In genomic region chr15:36347333-36347845, GRCm38 (mm10) we compare ENCODE assay signal across 14 mouse cellular contexts.
DNase-seq lines count a peak whose midpoint lies in the region; ATAC-seq and TF ChIP-seq lines count a peak whose summit lies in the region.
"Had no signal": no experiment of that assay in that cellular context is flagged by ENCODE, and none has a peak within 500 bp of the region (broad histone marks: within the 10 kb centered on the region; RNA-seq: fewer than 3 reads in every experiment).

No protein-coding gene starts in this region.

- peak; percentile 68 for DNase-seq in heart, embryonic 10.5 days (ENCODE audit: low spot score)
- no peak for DNase-seq in heart, adult 2 months
- DNase-seq in liver, embryonic 13.5 days = no peak
- no peak for DNase-seq in liver, postnatal 0 days
- no peak for DNase-seq in stomach, postnatal 0 days (ENCODE audit: low spot score)
- no peak for DNase-seq in thymus, postnatal 0 days (ENCODE audit: low spot score)
- DNase-seq in cerebellum, adult 18-20 months = no peak
- DNase-seq: cerebellum, adult 8-10 months; embryo, embryonic 11 days; heart, postnatal 10 days; thymus, adult 18-20 months had no signal

- H3K79me2 ChIP-seq in heart, adult 2 months (replicated peaks; ENCODE audit: control insufficient read depth, insufficient read depth, low read length) = no peaks in the 10 kb centered on the region

- H3K9me3 ChIP-seq in heart, embryonic 10.5 days = no peaks in the 10 kb centered on the region
- no peaks in the 10 kb centered on the region for H3K9me3 ChIP-seq in liver, embryonic 13.5 days (replicated peaks)
- H3K9me3 ChIP-seq in liver, postnatal 0 days (ENCODE audit: low read length) = no peaks in the 10 kb centered on the region
- H3K9me3 ChIP-seq in lung, embryonic 15.5 days = no peaks in the 10 kb centered on the region
- H3K9me3 ChIP-seq in stomach, postnatal 0 days (ENCODE audit: control insufficient read depth, low read length) = no peaks in the 10 kb centered on the region
- H3K9me3 ChIP-seq: hindbrain, embryonic 15.5 days; liver, embryonic 12.5 days had no signal

- TF ChIP-seq EP300 in heart, adult 2 months (IDR thresholded peaks at IDR 0.05; ENCODE audit: insufficient read depth, low read depth, low read length) = no peak
- no peak for TF ChIP-seq EP300 in liver, postnatal 0 days (IDR thresholded peaks at IDR 0.05; ENCODE audit: low read depth)
- no peak for TF ChIP-seq EP300 in stomach, postnatal 0 days (optimal IDR thresholded peaks at IDR 0.05)

- TF ChIP-seq POLR2A in heart, adult 2 months (IDR thresholded peaks at IDR 0.05; ENCODE audit: insufficient read depth, low read depth, low read length) = no peak

- H3K27me3 ChIP-seq in heart, embryonic 10.5 days (ENCODE audit: insufficient read depth, poor library complexity, severe bottlenecking) = no peaks in the 10 kb centered on the region
- H3K27me3 ChIP-seq in heart, adult 2 months (ENCODE audit: control insufficient read depth, insufficient read depth, low read length) = no peaks in the 10 kb centered on the region
- peaks cover 16% of the 10 kb centered on the region; the same call in 1 of the 2 replicates for H3K27me3 ChIP-seq in liver, embryonic 13.5 days
- H3K27me3 ChIP-seq in liver, postnatal 0 days (ENCODE audit: insufficient read depth, low read length) = no peaks in the 10 kb centered on the region
- no peaks in the 10 kb centered on the region for H3K27me3 ChIP-seq in lung, embryonic 15.5 days
- no peaks in the 10 kb centered on the region for H3K27me3 ChIP-seq in stomach, postnatal 0 days (ENCODE audit: control insufficient read depth, insufficient read depth, low read length)
- H3K27me3 ChIP-seq: hindbrain, embryonic 15.5 days had no signal

- H3K36me3 ChIP-seq in heart, embryonic 10.5 days = no peaks in the 10 kb centered on the region
- H3K36me3 ChIP-seq in heart, adult 2 months (ENCODE audit: control insufficient read depth, insufficient read depth, low read length) = no peaks in the 10 kb centered on the region
- H3K36me3 ChIP-seq in liver, embryonic 13.5 days = no peaks in the 10 kb centered on the region
- no peaks in the 10 kb centered on the region for H3K36me3 ChIP-seq in liver, postnatal 0 days (replicated peaks; ENCODE audit: insufficient read depth, low read length)
- no peaks in the 10 kb centered on the region for H3K36me3 ChIP-seq in lung, embryonic 15.5 days
- no peaks in the 10 kb centered on the region for H3K36me3 ChIP-seq in stomach, postnatal 0 days (ENCODE audit: control insufficient read depth, insufficient read depth, low read length)
- H3K36me3 ChIP-seq: hindbrain, embryonic 15.5 days; liver, embryonic 12.5 days had no signal

- peak overlapping the region; percentile 0; the same call in 1 of the 2 replicates for H3K27ac ChIP-seq in heart, embryonic 10.5 days
- no peak overlapping the region for H3K27ac ChIP-seq in heart, adult 2 months
- H3K27ac ChIP-seq in liver, embryonic 13.5 days = no peak overlapping the region
- H3K27ac ChIP-seq in liver, postnatal 0 days (ENCODE audit: low read depth) = no peak overlapping the region
- H3K27ac ChIP-seq in lung, embryonic 15.5 days = peak overlapping the region; percentile 82
- H3K27ac ChIP-seq in stomach, postnatal 0 days (replicated peaks) = peak overlapping the region; percentile 78
- H3K27ac ChIP-seq: hindbrain, embryonic 15.5 days; liver, embryonic 12.5 days had no signal

- H3K4me1 ChIP-seq in heart, embryonic 10.5 days = peaks cover 4% of the 10 kb centered on the region; the same call in 1 of the 2 replicates
- H3K4me1 ChIP-seq in heart, adult 2 months (ENCODE audit: control insufficient read depth, insufficient read depth, low read length) = peaks cover 5% of the 10 kb centered on the region
- peaks cover 7% of the 10 kb centered on the region for H3K4me1 ChIP-seq in liver, embryonic 13.5 days (replicated peaks)
- no peaks in the 10 kb centered on the region for H3K4me1 ChIP-seq in liver, postnatal 0 days (ENCODE audit: insufficient read depth)
- H3K4me1 ChIP-seq in lung, embryonic 15.5 days = peaks cover 18% of the 10 kb centered on the region
- no peaks in the 10 kb centered on the region for H3K4me1 ChIP-seq in stomach, postnatal 0 days (replicated peaks; ENCODE audit: control insufficient read depth, insufficient read depth)
- H3K4me1 ChIP-seq: hindbrain, embryonic 15.5 days had no signal

- no peak overlapping the region for H3K4me3 ChIP-seq in heart, embryonic 10.5 days
- no peak overlapping the region for H3K4me3 ChIP-seq in heart, adult 2 months
- H3K4me3 ChIP-seq in liver, embryonic 13.5 days (replicated peaks) = no peak overlapping the region
- H3K4me3 ChIP-seq in liver, postnatal 0 days (ENCODE audit: low read depth, low read length) = no peak overlapping the region
- H3K4me3 ChIP-seq in lung, embryonic 15.5 days = no peak overlapping the region
- no peak overlapping the region for H3K4me3 ChIP-seq in stomach, postnatal 0 days (ENCODE audit: low read depth, low read length)
- H3K4me3 ChIP-seq: hindbrain, embryonic 15.5 days; liver, embryonic 12.5 days had no signal

- no peak overlapping the region for H3K4me2 ChIP-seq in liver, embryonic 13.5 days
- H3K4me2 ChIP-seq in liver, postnatal 0 days (ENCODE audit: low read depth, low read length) = no peak overlapping the region
- no peak overlapping the region for H3K4me2 ChIP-seq in lung, embryonic 15.5 days
- H3K4me2 ChIP-seq in stomach, postnatal 0 days (replicated peaks; ENCODE audit: low read depth) = no peak overlapping the region
- H3K4me2 ChIP-seq: hindbrain, embryonic 15.5 days; liver, embryonic 12.5 days had no signal

- WGBS in heart, embryonic 10.5 days = 64% methylated on average over 4 of the region's 4 CpGs
- WGBS in heart, adult 2 months = 46% methylated on average over 4 of the region's 4 CpGs
- 63% methylated on average over 4 of the region's 4 CpGs for WGBS in liver, embryonic 13.5 days (ENCODE audit: insufficient replicate concordance)
- WGBS in liver, postnatal 0 days (ENCODE audit: insufficient replicate concordance) = 60% methylated on average over 4 of the region's 4 CpGs
- 30% methylated on average over 4 of the region's 4 CpGs for WGBS in lung, embryonic 15.5 days
- WGBS in stomach, postnatal 0 days = 44% methylated on average over 4 of the region's 4 CpGs

- H3K9ac ChIP-seq in heart, adult 2 months (ENCODE audit: low read depth, low read length) = no peak overlapping the region
- peak overlapping the region; percentile 31; the same call in 1 of the 2 replicates for H3K9ac ChIP-seq in liver, embryonic 13.5 days
- no peak overlapping the region for H3K9ac ChIP-seq in liver, postnatal 0 days (replicated peaks)
- H3K9ac ChIP-seq in lung, embryonic 15.5 days = no peak overlapping the region
- H3K9ac ChIP-seq in stomach, postnatal 0 days (ENCODE audit: low read length) = no peak overlapping the region
- H3K9ac ChIP-seq: hindbrain, embryonic 15.5 days; liver, embryonic 12.5 days had no signal

- TF ChIP-seq CTCF in heart, adult 2 months (IDR thresholded peaks at IDR 0.05) = no peak
- no peak for TF ChIP-seq CTCF in liver, postnatal 0 days (IDR thresholded peaks at IDR 0.05; ENCODE audit: low read depth)
- no peak for TF ChIP-seq CTCF in stomach, postnatal 0 days (IDR thresholded peaks at IDR 0.05; ENCODE audit: low read depth)

- no peak for ATAC-seq in liver, embryonic 13.5 days (ENCODE audit: low read depth)
- ATAC-seq in liver, postnatal 0 days = no peak
- ATAC-seq in lung, embryonic 15.5 days (ENCODE audit: borderline replicate concordance, extremely low read depth, low FRiP score, low TSS enrichment) = peak; percentile 41; the same call in 1 of the 2 replicates
- ATAC-seq in stomach, postnatal 0 days (ENCODE audit: low FRiP score, low TSS enrichment) = no peak
- ATAC-seq: liver, embryonic 12.5 days had no signal

- intact Hi-C loops in heart, adult 2 months (cut with DNase I) = no loop called here

Comparison
In these comparisons a context has a peak if more than half of its experiments do, and no peak if none do; other contexts are left out.
1. H3K27ac ChIP-seq: peak in heart, embryonic 10.5 days (single experiment), lung, embryonic 15.5 days (single experiment) and stomach, postnatal 0 days (single experiment); none in heart, adult 2 months (single experiment), liver, embryonic 13.5 days (single experiment) and liver, postnatal 0 days (single experiment).